11 mouse cellular contexts compared by ENCODE assay signal in the genomic region with DNA sequence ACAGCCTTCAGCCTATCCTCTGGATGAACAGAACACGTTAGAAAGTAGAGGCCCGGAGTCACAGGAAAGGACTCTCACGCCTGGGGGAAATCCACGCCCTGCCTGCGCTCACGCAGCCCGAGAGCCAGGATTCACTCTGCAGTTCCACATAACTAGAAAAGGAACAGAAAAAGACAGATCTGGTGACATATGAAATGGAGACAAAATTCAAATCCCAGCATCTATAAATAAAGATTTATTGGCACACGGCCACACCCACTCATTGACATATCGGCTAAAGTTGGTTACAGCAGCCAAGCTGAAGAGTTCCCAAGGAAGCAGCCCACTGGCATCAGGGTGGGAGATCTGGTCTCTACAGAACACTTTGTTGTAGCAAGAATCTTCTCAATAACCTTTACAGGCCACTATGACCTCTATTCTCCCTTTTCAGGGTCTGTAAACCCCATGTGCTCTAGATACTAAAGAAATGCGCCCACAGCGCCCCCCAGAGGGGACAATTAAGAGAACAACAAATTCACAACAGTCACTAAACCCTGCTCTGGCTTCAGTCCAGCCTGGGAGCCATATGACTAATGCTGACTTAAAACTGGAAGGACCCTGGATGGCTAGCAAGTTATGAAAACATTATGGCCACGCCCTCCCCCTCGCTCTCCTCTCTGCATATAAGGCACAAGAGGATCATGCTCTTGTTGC.
DNase-seq lines count a peak whose midpoint lies in the region; ATAC-seq lines count a peak whose summit lies in the region.
"Had no signal": no experiment of that assay in that cellular context is flagged by ENCODE, and none has a peak within 500 bp of the region (broad histone marks: within the 10 kb centered on the region; RNA-seq: fewer than 3 reads in every experiment).

No protein-coding gene starts in this region.

- no peaks in the 10 kb centered on the region for H3K9me3 ChIP-seq in forebrain, embryonic 16.5 days (ENCODE audit: control insufficient read depth, low read length)
- no peaks in the 10 kb centered on the region; the same call in 1 of the 2 replicates for H3K9me3 ChIP-seq in forebrain, embryonic 10.5 days
- no peaks in the 10 kb centered on the region for H3K9me3 ChIP-seq in limb, embryonic 10.5 days (replicated peaks)
- H3K9me3 ChIP-seq: limb, embryonic 13.5 days; neural tube, embryonic 12.5 days had no signal

- H3K27me3 ChIP-seq in forebrain, embryonic 16.5 days (replicated peaks; ENCODE audit: control insufficient read depth, insufficient read depth, low read length), result no peaks in the 10 kb centered on the region
- peaks cover 49% of the 10 kb centered on the region for H3K27me3 ChIP-seq in forebrain, embryonic 10.5 days (ENCODE audit: poor library complexity, severe bottlenecking)
- no peaks in the 10 kb centered on the region; the same call in 1 of the 2 replicates for H3K27me3 ChIP-seq in limb, embryonic 10.5 days (ENCODE audit: low read depth, poor library complexity, severe bottlenecking)
- H3K27me3 ChIP-seq: neural tube, embryonic 12.5 days had no signal

- H3K4me3 ChIP-seq in forebrain, embryonic 16.5 days (replicated peaks; ENCODE audit: low read length), result no peak overlapping the region
- no peak overlapping the region for H3K4me3 ChIP-seq in forebrain, embryonic 10.5 days
- no peak overlapping the region for H3K4me3 ChIP-seq in limb, embryonic 10.5 days
- H3K4me3 ChIP-seq: limb, embryonic 13.5 days; neural tube, embryonic 12.5 days had no signal

- H3K4me1 ChIP-seq in forebrain, embryonic 16.5 days (replicated peaks; ENCODE audit: control insufficient read depth, insufficient read depth, low read length), result peaks cover 8% of the 10 kb centered on the region; the same call in 1 of the 2 replicates
- peaks cover 20% of the 10 kb centered on the region for H3K4me1 ChIP-seq in forebrain, embryonic 10.5 days
- peaks cover 37% of the 10 kb centered on the region for H3K4me1 ChIP-seq in limb, embryonic 10.5 days

- H3K27ac ChIP-seq in forebrain, embryonic 16.5 days (ENCODE audit: low read length), result peak overlapping the region; percentile 37
- no peak overlapping the region for H3K27ac ChIP-seq in forebrain, embryonic 10.5 days
- H3K27ac ChIP-seq in limb, embryonic 10.5 days, result no peak overlapping the region
- H3K27ac ChIP-seq: limb, embryonic 13.5 days; neural tube, embryonic 12.5 days had no signal

- no peaks in the 10 kb centered on the region for H3K36me3 ChIP-seq in forebrain, embryonic 16.5 days (ENCODE audit: control insufficient read depth, insufficient read depth)
- no peaks in the 10 kb centered on the region for H3K36me3 ChIP-seq in forebrain, embryonic 10.5 days (replicated peaks)
- H3K36me3 ChIP-seq in limb, embryonic 10.5 days, result no peaks in the 10 kb centered on the region
- H3K36me3 ChIP-seq: G1E; limb, embryonic 13.5 days; neural tube, embryonic 12.5 days had no signal

- DNase-seq in forebrain, embryonic 10.5 days (ENCODE audit: extremely low spot score, low spot score), result no peak
- DNase-seq in 3134 (ENCODE audit: extremely low read depth, insufficient read length, low spot score), result peak; percentile 58
- DNase-seq in adrenal gland, postnatal 25 days, result peak; percentile 25
- peak; percentile 68 for DNase-seq in layer of hippocampus, adult 9-11 months
- DNase-seq in limb, embryonic 10.5 days (ENCODE audit: low spot score), result no peak
- no peak for DNase-seq in testis, postnatal 10 days (ENCODE audit: low spot score)
- no peak for DNase-seq in thymus, postnatal 36 days

- ATAC-seq in forebrain, embryonic 16.5 days, result no peak

- no peak overlapping the region for H3K4me2 ChIP-seq in forebrain, embryonic 16.5 days (ENCODE audit: low read length)
- H3K4me2 ChIP-seq: limb, embryonic 13.5 days; neural tube, embryonic 12.5 days had no signal

- no peak overlapping the region for H3K9ac ChIP-seq in forebrain, embryonic 16.5 days (replicated peaks; ENCODE audit: low read depth, low read length)
- H3K9ac ChIP-seq: limb, embryonic 13.5 days; neural tube, embryonic 12.5 days had no signal

- WGBS in forebrain, embryonic 16.5 days, result 61% methylated on average over 13 of the region's 13 CpGs
- 71% methylated on average over 13 of the region's 13 CpGs for WGBS in forebrain, embryonic 10.5 days
- WGBS in limb, embryonic 10.5 days, result 71% methylated on average over 13 of the region's 13 CpGs

Comparison
In these comparisons a context has a peak if more than half of its experiments do, and no peak if none do; other contexts are left out.
1. DNase-seq: peak in 3134 (single experiment), adrenal gland, postnatal 25 days (single experiment) and layer of hippocampus, adult 9-11 months (single experiment); none in forebrain, embryonic 10.5 days (single experiment), limb, embryonic 10.5 days (single experiment), testis, postnatal 10 days (single experiment) and thymus, postnatal 36 days (0 of 2).